Mouse (Mus musculus): Measurements from ENCODE around the gene Pgpep1l. TPM values are rescaled to one million over a fixed set of nuclear protein-coding genes. Genes with fewer than 3 reads are reported as not detected.

Pgpep1l gene
- polyA plus RNA-seq, 1 experiment: not detected

GRCm38 (mm10) chr7:68224006-68224405, 40.0 kb downstream of the Pgpep1l start:
- Histone ChIP-seq H3K36me3 (ENCODE audit: control insufficient read depth, insufficient read depth) (peaks cover 7% of the 10 kb centered on the region), H3K4me3 (ENCODE audit: insufficient read depth, poor library complexity, severe bottlenecking) (no peak overlapping the region), H3K27me3 (ENCODE audit: control insufficient read depth, insufficient read depth, insufficient read length) (no peaks in the 10 kb centered on the region), H3K79me3 (ENCODE audit: low read depth) (no peaks in the 10 kb centered on the region), H3ac (ENCODE audit: control insufficient read depth, insufficient read length, low read depth) (no peak overlapping the region), H3K79me2 (ENCODE audit: control insufficient read depth, insufficient read depth) (no peaks in the 10 kb centered on the region)
- no peak for TF ChIP-seq MYOD1 (IDR thresholded peaks at IDR 0.05; ENCODE audit: control insufficient read depth, insufficient read length, low read depth)
- no peak for TF ChIP-seq MAX (IDR thresholded peaks at IDR 0.05)
- TF ChIP-seq CTCF (IDR thresholded peaks at IDR 0.05; ENCODE audit: control insufficient read depth, insufficient read depth, insufficient read length): no peak
- TF ChIP-seq USF1 (IDR thresholded peaks at IDR 0.05; ENCODE audit: low read depth): no peak
- no peak for TF ChIP-seq FOSL1 (IDR thresholded peaks at IDR 0.05; ENCODE audit: insufficient read depth, low read length, poor library complexity, severe bottlenecking)
- TF ChIP-seq MYOG (IDR thresholded peaks at IDR 0.05; ENCODE audit: control insufficient read depth, extremely low read depth, insufficient read length): no peak

DNA sequence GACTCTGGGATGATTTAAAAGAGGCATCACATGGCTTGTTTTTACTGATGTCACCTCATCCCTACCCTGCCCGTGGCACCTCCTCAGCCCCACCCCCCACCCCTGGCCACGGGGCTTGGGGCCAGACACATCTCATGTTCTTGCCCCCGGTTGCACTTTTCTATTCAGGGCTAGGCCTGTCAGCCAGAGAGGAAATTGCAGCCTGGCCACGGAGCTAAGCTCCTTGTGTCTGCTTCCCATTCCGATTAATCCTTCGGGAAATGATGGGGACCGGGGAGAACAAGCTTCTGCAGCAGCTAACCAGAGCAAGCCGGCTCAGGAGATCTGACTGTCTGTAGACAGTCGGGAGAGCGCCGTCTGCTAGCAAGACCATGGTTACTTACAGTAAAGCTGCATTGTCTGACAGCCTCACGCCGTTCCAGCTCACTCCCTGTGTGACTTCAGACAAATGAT, 40.7 kb downstream of the Pgpep1l start:
- TF ChIP-seq CEBPB (IDR thresholded peaks at IDR 0.05; ENCODE audit: low read depth) (no peak), CTCF (IDR thresholded peaks at IDR 0.05; ENCODE audit: control insufficient read depth, insufficient read depth, insufficient read length) (no peak), MYOD1 (IDR thresholded peaks at IDR 0.05; ENCODE audit: control insufficient read depth, insufficient read length, low read depth) (no peak), USF1 (IDR thresholded peaks at IDR 0.05; ENCODE audit: low read depth) (no peak), MYOG (IDR thresholded peaks at IDR 0.05; ENCODE audit: control insufficient read depth, extremely low read depth, insufficient read length) (no peak), MAX (IDR thresholded peaks at IDR 0.05) (no peak), FOSL1 (IDR thresholded peaks at IDR 0.05; ENCODE audit: insufficient read depth, low read length, poor library complexity, severe bottlenecking) (no peak)
- Histone ChIP-seq H3K27me3 (ENCODE audit: control insufficient read depth, insufficient read depth, insufficient read length) (no peaks in the 10 kb centered on the region), H3K4me3 (ENCODE audit: insufficient read depth, poor library complexity, severe bottlenecking) (no peak overlapping the region), H3K79me2 (ENCODE audit: control insufficient read depth, insufficient read depth) (no peaks in the 10 kb centered on the region), H3K79me3 (ENCODE audit: low read depth) (no peaks in the 10 kb centered on the region), H3ac (ENCODE audit: control insufficient read depth, insufficient read length, low read depth) (no peak overlapping the region), H3K36me3 (ENCODE audit: control insufficient read depth, insufficient read depth) (peaks cover 12% of the 10 kb centered on the region)

DNA sequence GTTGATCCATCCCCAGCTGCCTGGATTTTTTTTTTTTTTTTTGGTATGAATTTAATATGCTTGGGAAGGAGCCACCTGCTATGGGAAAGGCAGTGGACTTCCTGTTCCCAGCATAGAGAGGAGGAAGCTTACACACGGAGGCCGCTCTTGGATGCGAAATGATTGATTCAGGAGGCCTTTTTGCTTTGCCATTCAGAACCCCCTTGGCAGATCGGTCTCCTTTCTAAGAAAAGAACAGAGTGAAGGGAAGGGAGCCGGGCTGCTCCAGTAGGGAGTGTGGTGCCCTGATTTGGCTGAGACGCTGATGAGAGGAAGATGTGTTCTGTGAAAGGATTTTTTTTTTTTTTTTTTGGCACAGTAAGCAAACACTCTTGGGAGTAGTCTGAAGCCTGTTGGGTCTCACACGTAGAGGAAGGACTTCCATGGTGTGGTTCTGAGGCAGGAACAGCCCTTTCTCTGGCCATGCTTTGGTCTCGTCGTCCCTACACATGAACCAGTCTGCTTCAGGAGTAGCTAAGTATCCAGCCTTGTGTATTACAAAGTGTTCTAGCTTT, 42.3 kb downstream of the Pgpep1l start:
- Histone ChIP-seq H3K36me3 (ENCODE audit: control insufficient read depth, insufficient read depth) (peaks cover 20% of the 10 kb centered on the region), H3K79me2 (ENCODE audit: control insufficient read depth, insufficient read depth) (no peaks in the 10 kb centered on the region), H3K4me3 (ENCODE audit: insufficient read depth, poor library complexity, severe bottlenecking) (no peak overlapping the region), H3ac (ENCODE audit: control insufficient read depth, insufficient read length, low read depth) (no peak overlapping the region), H3K27me3 (ENCODE audit: control insufficient read depth, insufficient read depth, insufficient read length) (no peaks in the 10 kb centered on the region), H3K79me3 (ENCODE audit: low read depth) (no peaks in the 10 kb centered on the region)
- TF ChIP-seq USF1 (IDR thresholded peaks at IDR 0.05; ENCODE audit: low read depth): no peak
- no peak for TF ChIP-seq MAX (IDR thresholded peaks at IDR 0.05)
- no peak for TF ChIP-seq FOSL1 (IDR thresholded peaks at IDR 0.05; ENCODE audit: insufficient read depth, low read length, poor library complexity, severe bottlenecking)
- TF ChIP-seq MYOD1 (IDR thresholded peaks at IDR 0.05; ENCODE audit: control insufficient read depth, insufficient read length, low read depth): no peak
- TF ChIP-seq CTCF (IDR thresholded peaks at IDR 0.05; ENCODE audit: control insufficient read depth, insufficient read depth, insufficient read length): no peak
- TF ChIP-seq CEBPB (IDR thresholded peaks at IDR 0.05; ENCODE audit: low read depth): no peak
- no peak for TF ChIP-seq MYOG (IDR thresholded peaks at IDR 0.05; ENCODE audit: control insufficient read depth, extremely low read depth, insufficient read length)

GRCm38 (mm10) chr7:68218879-68219278, 45.2 kb downstream of the Pgpep1l start:
- H3K27me3 ChIP-seq (ENCODE audit: control insufficient read depth, insufficient read depth, insufficient read length): no peaks in the 10 kb centered on the region

GRCm38 (mm10) chr7:68215522-68216070, 48.4 kb downstream of the Pgpep1l start:
- H3K4me3 ChIP-seq (ENCODE audit: insufficient read depth, poor library complexity, severe bottlenecking): no peak overlapping the region
- peaks cover 14% of the 10 kb centered on the region for H3K36me3 ChIP-seq (ENCODE audit: control insufficient read depth, insufficient read depth)

More at GRCm38 (mm10) chr7:68218879-68219278, 45.2 kb downstream of the Pgpep1l start:
- Histone ChIP-seq H3K36me3 (ENCODE audit: control insufficient read depth, insufficient read depth) (peaks cover 20% of the 10 kb centered on the region), H3ac (ENCODE audit: control insufficient read depth, insufficient read length, low read depth) (no peak overlapping the region), H3K4me3 (ENCODE audit: insufficient read depth, poor library complexity, severe bottlenecking) (no peak overlapping the region), H3K79me3 (ENCODE audit: low read depth) (no peaks in the 10 kb centered on the region), H3K79me2 (ENCODE audit: control insufficient read depth, insufficient read depth) (no peaks in the 10 kb centered on the region)
- TF ChIP-seq MYOG (IDR thresholded peaks at IDR 0.05; ENCODE audit: control insufficient read depth, extremely low read depth, insufficient read length): no peak
- TF ChIP-seq CEBPB (IDR thresholded peaks at IDR 0.05; ENCODE audit: low read depth): no peak
- TF ChIP-seq MAX (IDR thresholded peaks at IDR 0.05): no peak
- TF ChIP-seq USF1 (IDR thresholded peaks at IDR 0.05; ENCODE audit: low read depth): no peak
- no peak for TF ChIP-seq MYOD1 (IDR thresholded peaks at IDR 0.05; ENCODE audit: control insufficient read depth, insufficient read length, low read depth)
- no peak for TF ChIP-seq CTCF (IDR thresholded peaks at IDR 0.05; ENCODE audit: control insufficient read depth, insufficient read depth, insufficient read length)
- TF ChIP-seq FOSL1 (IDR thresholded peaks at IDR 0.05; ENCODE audit: insufficient read depth, low read length, poor library complexity, severe bottlenecking): no peak

More at GRCm38 (mm10) chr7:68215522-68216070, 48.4 kb downstream of the Pgpep1l start:
- H3K27me3 ChIP-seq (ENCODE audit: control insufficient read depth, insufficient read depth, insufficient read length): no peaks in the 10 kb centered on the region
- H3K79me2 ChIP-seq (ENCODE audit: control insufficient read depth, insufficient read depth): no peaks in the 10 kb centered on the region
- H3ac ChIP-seq (ENCODE audit: control insufficient read depth, insufficient read length, low read depth): no peak overlapping the region
- H3K79me3 ChIP-seq (ENCODE audit: low read depth): no peaks in the 10 kb centered on the region
- TF ChIP-seq USF1 (IDR thresholded peaks at IDR 0.05; ENCODE audit: low read depth) (no peak), MYOD1 (IDR thresholded peaks at IDR 0.05; ENCODE audit: control insufficient read depth, insufficient read length, low read depth) (no peak), CEBPB (IDR thresholded peaks at IDR 0.05; ENCODE audit: low read depth) (no peak), MAX (IDR thresholded peaks at IDR 0.05) (no peak), CTCF (IDR thresholded peaks at IDR 0.05; ENCODE audit: control insufficient read depth, insufficient read depth, insufficient read length) (no peak), MYOG (IDR thresholded peaks at IDR 0.05; ENCODE audit: control insufficient read depth, extremely low read depth, insufficient read length) (no peak), FOSL1 (IDR thresholded peaks at IDR 0.05; ENCODE audit: insufficient read depth, low read length, poor library complexity, severe bottlenecking) (no peak)
